Mouse (Mus musculus): ENCODE data around the gene Itpr1. TPM values are rescaled to one million over a fixed set of nuclear protein-coding genes. Genes with fewer than 3 reads are reported as not detected.

The Itpr1 gene
- polyA plus RNA-seq, 1 experiment from 2014 or later = 5.4 TPM

DNA sequence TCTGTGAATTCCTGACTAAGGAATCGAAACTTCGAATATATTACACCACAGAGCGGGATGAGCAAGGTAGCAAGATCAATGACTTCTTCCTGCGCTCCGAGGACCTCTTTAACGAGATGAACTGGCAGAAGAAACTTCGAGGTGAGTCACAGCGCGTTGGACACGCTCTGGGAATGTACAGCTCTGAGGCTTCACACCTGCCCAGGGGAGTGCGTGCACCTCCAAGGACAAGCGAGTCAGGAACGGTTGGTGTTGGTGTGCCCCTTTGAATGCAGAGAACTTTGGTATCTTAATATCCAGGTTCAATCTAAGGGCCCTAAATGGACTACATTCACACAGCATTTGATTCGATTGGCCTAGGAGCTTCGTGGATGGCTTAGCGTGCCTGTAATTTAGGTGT, 280.9 kb downstream of the Itpr1 start:
- WGBS (ENCODE audit: insufficient replicate concordance) = 83% methylated on average over 16 of the region's 16 CpGs
- Histone ChIP-seq H3K4me1 (no peaks in the 10 kb centered on the region), H3K36me3 (peaks cover 20% of the 10 kb centered on the region; the same call in 1 of the 2 replicates), H3K27ac (no peak overlapping the region), H3K4me2 (no peak overlapping the region), H3K4me3 (no peak overlapping the region), H3K9ac (no peak overlapping the region), H3K27me3 (replicated peaks) (no peaks in the 10 kb centered on the region), H3K9me3 (replicated peaks) (no peaks in the 10 kb centered on the region)
- ATAC-seq = no peak

GRCm38 (mm10) chr6:108494185-108494804, 281.4 kb downstream of the Itpr1 start:
- Histone ChIP-seq H3K4me2 (no peak overlapping the region), H3K36me3 (peaks cover 24% of the 10 kb centered on the region; the same call in 1 of the 2 replicates), H3K27me3 (replicated peaks) (no peaks in the 10 kb centered on the region), H3K4me3 (no peak overlapping the region), H3K9ac (no peak overlapping the region), H3K4me1 (no peaks in the 10 kb centered on the region), H3K27ac (no peak overlapping the region), H3K9me3 (replicated peaks) (no peaks in the 10 kb centered on the region)
- 73% methylated on average over 10 of the region's 10 CpGs for WGBS (ENCODE audit: insufficient replicate concordance)
- ATAC-seq = no peak

GRCm38 (mm10) chr6:108494994-108495393, 282.1 kb downstream of the Itpr1 start:
- no peak overlapping the region for H3K4me3 ChIP-seq
- H3K27me3 ChIP-seq (replicated peaks) = no peaks in the 10 kb centered on the region
- no peak overlapping the region for H3K9ac ChIP-seq
- WGBS (ENCODE audit: insufficient replicate concordance) = 77% methylated on average over 6 of the region's 6 CpGs
- H3K4me1 ChIP-seq = no peaks in the 10 kb centered on the region
- H3K4me2 ChIP-seq = no peak overlapping the region
- no peak for ATAC-seq
- H3K36me3 ChIP-seq = peaks cover 19% of the 10 kb centered on the region; the same call in 1 of the 2 replicates
- no peaks in the 10 kb centered on the region for H3K9me3 ChIP-seq (replicated peaks)
- H3K27ac ChIP-seq = no peak overlapping the region

- Histone ChIP-seq H3K36me3 (peaks cover 17% of the 10 kb centered on the region; the same call in 1 of the 2 replicates), H3K27ac (no peak overlapping the region), H3K27me3 (replicated peaks) (no peaks in the 10 kb centered on the region), H3K4me3 (no peak overlapping the region), H3K9ac (no peak overlapping the region), H3K9me3 (replicated peaks) (no peaks in the 10 kb centered on the region), H3K4me2 (no peak overlapping the region), H3K4me1 (no peaks in the 10 kb centered on the region)
- 72% methylated on average over 7 of the region's 7 CpGs for WGBS (ENCODE audit: insufficient replicate concordance)
- ATAC-seq = no peak
Measured at GRCm38 (mm10) chr6:108498070-108498469, 285.2 kb downstream of the Itpr1 start.

DNA sequence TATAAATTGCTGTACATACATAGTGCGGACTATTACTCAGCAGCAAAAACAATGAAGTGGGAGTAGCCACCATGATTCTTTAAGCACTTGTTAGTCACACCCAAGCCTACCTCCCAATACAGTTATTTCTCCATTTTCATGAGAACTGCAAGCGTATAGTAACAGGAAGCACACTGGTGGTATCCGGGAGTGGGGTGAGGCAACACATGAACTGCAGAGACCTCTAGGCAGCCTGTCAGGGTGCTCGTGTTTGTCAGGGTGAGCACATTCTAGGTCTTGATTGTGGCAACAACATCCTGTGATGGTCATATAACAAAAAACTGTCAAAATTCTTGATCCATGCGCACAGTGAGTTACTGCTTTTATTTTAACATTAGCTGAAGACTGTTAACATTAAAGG, 290.8 kb downstream of the Itpr1 start:
- H3K27ac ChIP-seq = no peak overlapping the region
- no peak for ATAC-seq
- no peaks in the 10 kb centered on the region for H3K4me1 ChIP-seq
- 70% methylated on average over 5 of the region's 5 CpGs for WGBS (ENCODE audit: insufficient replicate concordance)
- no peaks in the 10 kb centered on the region for H3K9me3 ChIP-seq (replicated peaks)
- no peak overlapping the region for H3K4me3 ChIP-seq
- H3K27me3 ChIP-seq (replicated peaks) = no peaks in the 10 kb centered on the region
- no peak overlapping the region for H3K4me2 ChIP-seq
- no peak overlapping the region for H3K9ac ChIP-seq
- peaks cover 9% of the 10 kb centered on the region; the same call in 1 of the 2 replicates for H3K36me3 ChIP-seq

DNA sequence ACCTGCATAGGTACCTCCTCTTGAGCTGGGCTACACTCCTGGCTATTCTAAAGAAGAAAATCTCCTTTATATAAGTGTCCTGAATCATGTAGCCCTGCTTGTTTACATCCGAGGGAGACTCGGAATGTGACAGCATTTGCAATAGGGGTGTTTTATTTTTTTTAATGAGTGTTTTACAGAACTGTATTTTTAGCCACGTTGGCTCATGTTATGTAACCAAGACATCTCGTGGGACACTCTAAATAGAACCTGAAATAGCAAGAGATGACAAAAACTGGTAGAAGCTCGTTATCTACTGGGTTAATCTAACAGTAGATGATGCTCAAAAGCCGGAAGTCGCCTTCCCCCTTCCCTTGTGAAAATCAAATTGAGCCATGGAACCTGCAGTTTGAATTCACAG, 291.8 kb downstream of the Itpr1 start:
- Histone ChIP-seq H3K36me3 (peaks cover 6% of the 10 kb centered on the region; the same call in 1 of the 2 replicates), H3K4me3 (no peak overlapping the region), H3K9ac (no peak overlapping the region), H3K4me1 (no peaks in the 10 kb centered on the region), H3K27ac (no peak overlapping the region), H3K27me3 (replicated peaks) (no peaks in the 10 kb centered on the region), H3K4me2 (no peak overlapping the region), H3K9me3 (replicated peaks) (no peaks in the 10 kb centered on the region)
- WGBS (ENCODE audit: insufficient replicate concordance) = 72% methylated on average over 7 of the region's 7 CpGs
- ATAC-seq = no peak

DNA sequence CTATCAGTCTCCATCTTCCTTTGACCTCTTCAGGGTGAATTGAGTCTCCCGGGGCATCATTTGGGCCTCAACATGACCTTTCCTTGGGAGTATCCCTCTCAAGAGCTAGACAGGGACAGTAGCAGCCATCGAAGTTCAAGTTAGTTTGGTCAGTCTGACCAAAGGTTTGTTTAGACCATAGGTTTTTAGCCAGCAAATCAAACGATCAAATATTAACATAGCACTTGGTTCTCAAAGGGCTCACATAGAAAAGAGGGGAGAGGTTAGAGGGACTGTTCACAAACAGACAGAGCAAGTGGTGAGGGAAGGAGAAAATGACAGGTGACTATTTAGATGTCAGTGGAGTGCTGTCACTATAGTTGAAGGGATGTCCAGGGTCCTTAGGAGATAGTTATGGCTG, 293.3 kb downstream of the Itpr1 start:
- Histone ChIP-seq H3K36me3 (peaks cover 10% of the 10 kb centered on the region; the same call in 1 of the 2 replicates), H3K4me1 (no peaks in the 10 kb centered on the region), H3K4me3 (no peak overlapping the region), H3K9ac (no peak overlapping the region), H3K4me2 (no peak overlapping the region), H3K27ac (no peak overlapping the region), H3K9me3 (replicated peaks) (no peaks in the 10 kb centered on the region), H3K27me3 (replicated peaks) (no peaks in the 10 kb centered on the region)
- no peak for ATAC-seq
- 70% methylated on average over 3 of the region's 3 CpGs for WGBS (ENCODE audit: insufficient replicate concordance)

GRCm38 (mm10) chr6:108507337-108507736, 294.4 kb downstream of the Itpr1 start:
- no peak overlapping the region for H3K4me2 ChIP-seq
- H3K27me3 ChIP-seq (replicated peaks) = no peaks in the 10 kb centered on the region
- WGBS (ENCODE audit: insufficient replicate concordance) = 85% methylated on average over 3 of the region's 3 CpGs
- no peak overlapping the region for H3K4me3 ChIP-seq
- H3K36me3 ChIP-seq = peaks cover 10% of the 10 kb centered on the region; the same call in 1 of the 2 replicates
- H3K9ac ChIP-seq = no peak overlapping the region
- no peaks in the 10 kb centered on the region for H3K4me1 ChIP-seq
- H3K9me3 ChIP-seq (replicated peaks) = no peaks in the 10 kb centered on the region
- no peak overlapping the region for H3K27ac ChIP-seq
- ATAC-seq = no peak

GRCm38 (mm10) chr6:108509320-108509719, 296.4 kb downstream of the Itpr1 start:
- Histone ChIP-seq H3K9me3 (replicated peaks) (no peaks in the 10 kb centered on the region), H3K27me3 (replicated peaks) (no peaks in the 10 kb centered on the region), H3K4me2 (no peak overlapping the region), H3K4me1 (no peaks in the 10 kb centered on the region), H3K4me3 (no peak overlapping the region), H3K36me3 (peaks cover 10% of the 10 kb centered on the region; the same call in 1 of the 2 replicates), H3K27ac (no peak overlapping the region), H3K9ac (no peak overlapping the region)
- no peak for ATAC-seq
- WGBS (ENCODE audit: insufficient replicate concordance) = 61% methylated on average over 2 of the region's 2 CpGs

- Histone ChIP-seq H3K4me3 (no peak overlapping the region), H3K9me3 (replicated peaks) (no peaks in the 10 kb centered on the region), H3K4me1 (no peaks in the 10 kb centered on the region), H3K9ac (no peak overlapping the region), H3K27ac (no peak overlapping the region), H3K4me2 (no peak overlapping the region), H3K27me3 (replicated peaks) (no peaks in the 10 kb centered on the region), H3K36me3 (peaks cover 10% of the 10 kb centered on the region; the same call in 1 of the 2 replicates)
- 71% methylated on average over 9 of the region's 9 CpGs for WGBS (ENCODE audit: insufficient replicate concordance)
- no peak for ATAC-seq
Measured at GRCm38 (mm10) chr6:108510101-108510500, 297.2 kb downstream of the Itpr1 start.

- Histone ChIP-seq H3K27me3 (replicated peaks) (no peaks in the 10 kb centered on the region), H3K9ac (no peak overlapping the region), H3K4me3 (no peak overlapping the region), H3K4me1 (no peaks in the 10 kb centered on the region), H3K9me3 (replicated peaks) (no peaks in the 10 kb centered on the region), H3K27ac (no peak overlapping the region), H3K4me2 (no peak overlapping the region), H3K36me3 (peaks cover 7% of the 10 kb centered on the region; the same call in 1 of the 2 replicates)
- 54% methylated on average over 3 of the region's 3 CpGs for WGBS (ENCODE audit: insufficient replicate concordance)
- no peak for ATAC-seq
Measured at GRCm38 (mm10) chr6:108512097-108512496, 299.2 kb downstream of the Itpr1 start.

GRCm38 (mm10) chr6:108512994-108513393, 300.1 kb downstream of the Itpr1 start:
- no peak overlapping the region for H3K4me3 ChIP-seq
- no peak overlapping the region for H3K4me2 ChIP-seq
- peaks cover 8% of the 10 kb centered on the region for H3K4me1 ChIP-seq
- H3K9ac ChIP-seq = no peak overlapping the region
- H3K36me3 ChIP-seq = peaks cover 7% of the 10 kb centered on the region; the same call in 1 of the 2 replicates
- no peaks in the 10 kb centered on the region for H3K27me3 ChIP-seq (replicated peaks)
- no peak overlapping the region for H3K27ac ChIP-seq
- no peaks in the 10 kb centered on the region for H3K9me3 ChIP-seq (replicated peaks)
- WGBS (ENCODE audit: insufficient replicate concordance) = 83% methylated on average over 9 of the region's 9 CpGs
- ATAC-seq = no peak

GRCm38 (mm10) chr6:108516248-108516647, 303.4 kb downstream of the Itpr1 start:
- Histone ChIP-seq H3K27me3 (replicated peaks) (no peaks in the 10 kb centered on the region), H3K4me1 (peaks cover 17% of the 10 kb centered on the region), H3K4me3 (no peak overlapping the region), H3K4me2 (no peak overlapping the region), H3K9me3 (replicated peaks) (no peaks in the 10 kb centered on the region), H3K36me3 (peaks cover 7% of the 10 kb centered on the region; the same call in 1 of the 2 replicates), H3K27ac (no peak overlapping the region), H3K9ac (no peak overlapping the region)
- ATAC-seq = no peak
- WGBS (ENCODE audit: insufficient replicate concordance) = 83% methylated on average over 1 of the region's 1 CpGs
